Mouse (Mus musculus) hindbrain, postnatal 0 days (tissue): Measurements from ENCODE around the gene Slc38a4. TPM values are rescaled to one million over a fixed set of nuclear protein-coding genes. Genes with fewer than 3 reads are reported as not detected.

Source experiments
- ATAC-seq: fragments of 200-750 bp; cut with Nextera tagmentation; 2 replicates; pipeline ENCODE4 v1.8.0; 2017; ENCODE audit warnings: mild to moderate bottlenecking, moderate TSS enrichment, moderate library complexity
- DNase-seq: peaks from one replicate; pipeline ENCODE4 v3.0.0-alpha.2; 2015; ENCODE audit warnings: low spot score
- H3K27ac ChIP-seq: fragments of 300-500 bp; sonication (generic); 2 replicates; pipeline ENCODE4 v1.5.1; 2014; ENCODE audit warnings: mild to moderate bottlenecking
- H3K27me3 ChIP-seq: fragments of 300-500 bp; sonication (generic); 2 replicates; pipeline ENCODE4 v1.6.1; 2014; ENCODE audit warnings: low read length, mixed read lengths; ENCODE audit not compliant: insufficient read depth
- H3K36me3 ChIP-seq: fragments of 300-500 bp; sonication (generic); 2 replicates; pipeline ENCODE4 v1.6.1; 2014; ENCODE audit warnings: low read length, mixed read lengths; ENCODE audit not compliant: insufficient read depth
- H3K4me1 ChIP-seq: fragments of 300-500 bp; sonication (generic); 2 replicates; pipeline ENCODE4 v1.6.1; 2014; ENCODE audit warnings: antibody characterized with exemption, low read length, mixed read lengths; ENCODE audit not compliant: insufficient read depth
- H3K4me2 ChIP-seq: fragments of 300-500 bp; sonication (generic); 2 replicates; pipeline ENCODE4 v1.6.1; 2014; ENCODE audit warnings: low read depth, mild to moderate bottlenecking, low read length, moderate library complexity, mixed read lengths
- H3K4me3 ChIP-seq: fragments of 300-500 bp; sonication (generic); 2 replicates; pipeline ENCODE4 v1.5.1; 2014; ENCODE audit warnings: low read length
- H3K9ac ChIP-seq: fragments of 300-500 bp; sonication (generic); replicated peaks from 2 replicates; pipeline ENCODE4 v1.6.1; 2014; ENCODE audit warnings: mild to moderate bottlenecking, low read length, moderate library complexity, mixed read lengths
- H3K9me3 ChIP-seq: fragments of 300-500 bp; sonication (generic); 2 replicates; pipeline ENCODE4 v1.6.1; 2016; ENCODE audit warnings: low read length, mixed read lengths
- CTCF ChIP-seq: IDR thresholded peaks from 2 replicates; pipeline ENCODE4 v1.5.1; 2016; ENCODE audit warnings: antibody characterized with exemption, control low read depth, low read depth
- WGBS: fragments of 180-500 bp; shearing (Covaris S2); extraction: QIAGEN DNeasy Blood & Tissue Kit; methylation state at CpG from one replicate; pipeline ENCODE4 v1.1.7; 2014; 5-methylcytosine and 5-hydroxymethylcytosine counted together
- polyA plus RNA-seq: library from polyadenylated mRNA; unstranded; fragments of >200 nt; fragmentation: Nextera tagmentation; extraction: Ambion mirVana; gene quantifications from 2 replicates; pipeline ENCODE4 v1.2.1, GENCODE M21; 2015
- total RNA-seq: library from RNA; depleted of rRNA; stranded (reverse); fragments of >200 nt; gene quantifications from 2 replicates; pipeline ENCODE4 v1.2.3, GENCODE M21; 2014

The Slc38a4 gene
- total and polyA plus RNA-seq, 2 experiments from 2014 or later, result 3.1 to 3.5 TPM

- H3K27ac ChIP-seq, result no peak overlapping the region
- no peak overlapping the region for H3K9ac ChIP-seq
- no peak for DNase-seq
- H3K4me3 ChIP-seq, result no peak overlapping the region
- H3K4me1 ChIP-seq, result no peaks in the 10 kb centered on the region
- 84% methylated on average over 5 of the region's 5 CpGs for WGBS
- no peak for ATAC-seq
- H3K9me3 ChIP-seq, result no peaks in the 10 kb centered on the region
- no peak overlapping the region for H3K4me2 ChIP-seq
- no peak for TF ChIP-seq CTCF
- H3K36me3 ChIP-seq, result no peaks in the 10 kb centered on the region
- H3K27me3 ChIP-seq, result no peaks in the 10 kb centered on the region
Measured at GRCm38 (mm10) chr15:97048267-97048666, 7.5 kb downstream of the Slc38a4 start.

- Histone ChIP-seq H3K4me1 (no peaks in the 10 kb centered on the region), H3K27ac (no peak overlapping the region), H3K27me3 (no peaks in the 10 kb centered on the region), H3K36me3 (no peaks in the 10 kb centered on the region), H3K9me3 (no peaks in the 10 kb centered on the region), H3K9ac (no peak overlapping the region), H3K4me3 (no peak overlapping the region), H3K4me2 (no peak overlapping the region)
- ATAC-seq (no peak), DNase-seq (no peak)
- 92% methylated on average over 13 of the region's 13 CpGs for WGBS
- no peak for TF ChIP-seq CTCF
Measured at GRCm38 (mm10) chr15:97043921-97044320, 11.8 kb downstream of the Slc38a4 start.

GRCm38 (mm10) chr15:97042001-97042491, 13.7 kb downstream of the Slc38a4 start:
- TF ChIP-seq CTCF, result no peak
- H3K4me1 ChIP-seq, result no peaks in the 10 kb centered on the region
- H3K4me2 ChIP-seq, result no peak overlapping the region
- H3K27ac ChIP-seq, result no peak overlapping the region
- ATAC-seq, result no peak
- H3K36me3 ChIP-seq, result no peaks in the 10 kb centered on the region
- 63% methylated on average over 7 of the region's 7 CpGs for WGBS
- no peak overlapping the region for H3K9ac ChIP-seq
- H3K9me3 ChIP-seq, result no peaks in the 10 kb centered on the region
- DNase-seq, result no peak
- no peaks in the 10 kb centered on the region for H3K27me3 ChIP-seq
- H3K4me3 ChIP-seq, result no peak overlapping the region

- H3K4me1 ChIP-seq, result no peaks in the 10 kb centered on the region
- H3K9me3 ChIP-seq, result no peaks in the 10 kb centered on the region
- no peak for TF ChIP-seq CTCF
- H3K4me3 ChIP-seq, result no peak overlapping the region
- no peak for ATAC-seq
- no peak overlapping the region for H3K9ac ChIP-seq
- no peak overlapping the region for H3K4me2 ChIP-seq
- DNase-seq, result no peak
- WGBS, result 86% methylated on average over 9 of the region's 9 CpGs
- H3K27ac ChIP-seq, result no peak overlapping the region
- no peaks in the 10 kb centered on the region for H3K27me3 ChIP-seq
- no peaks in the 10 kb centered on the region for H3K36me3 ChIP-seq
Measured at GRCm38 (mm10) chr15:97041182-97041581, 14.6 kb downstream of the Slc38a4 start.

- no peaks in the 10 kb centered on the region for H3K27me3 ChIP-seq
- no peak overlapping the region for H3K4me2 ChIP-seq
- no peak overlapping the region for H3K27ac ChIP-seq
- ATAC-seq, result no peak
- H3K4me3 ChIP-seq, result no peak overlapping the region
- TF ChIP-seq CTCF, result no peak
- H3K36me3 ChIP-seq, result no peaks in the 10 kb centered on the region
- 92% methylated on average over 8 of the region's 8 CpGs for WGBS
- no peak overlapping the region for H3K9ac ChIP-seq
- H3K4me1 ChIP-seq, result no peaks in the 10 kb centered on the region
- no peaks in the 10 kb centered on the region for H3K9me3 ChIP-seq
- DNase-seq, result no peak
Measured at GRCm38 (mm10) chr15:97037710-97038109, 18.0 kb downstream of the Slc38a4 start.

GRCm38 (mm10) chr15:97035892-97036291, 19.9 kb downstream of the Slc38a4 start:
- ATAC-seq, result no peak
- no peak overlapping the region for H3K4me3 ChIP-seq
- WGBS, result 89% methylated on average over 6 of the region's 6 CpGs

GRCm38 (mm10) chr15:97033485-97033991, 22.2 kb downstream of the Slc38a4 start:
- Histone ChIP-seq H3K9ac (no peak overlapping the region), H3K27ac (no peak overlapping the region), H3K4me3 (no peak overlapping the region), H3K4me1 (no peaks in the 10 kb centered on the region), H3K4me2 (no peak overlapping the region), H3K36me3 (no peaks in the 10 kb centered on the region), H3K9me3 (no peaks in the 10 kb centered on the region), H3K27me3 (no peaks in the 10 kb centered on the region)
- WGBS, result 51% methylated on average over 9 of the region's 9 CpGs
- DNase-seq (no peak), ATAC-seq (no peak)
- no peak for TF ChIP-seq CTCF

More at GRCm38 (mm10) chr15:97035892-97036291, 19.9 kb downstream of the Slc38a4 start:
- Histone ChIP-seq H3K4me2 (no peak overlapping the region), H3K9me3 (no peaks in the 10 kb centered on the region), H3K36me3 (no peaks in the 10 kb centered on the region), H3K9ac (no peak overlapping the region), H3K4me1 (no peaks in the 10 kb centered on the region), H3K27ac (no peak overlapping the region), H3K27me3 (no peaks in the 10 kb centered on the region)
- TF ChIP-seq CTCF, result no peak
- DNase-seq, result no peak
